Mouse (Mus musculus) spleen, adult 2 months (tissue): ENCODE data around the gene Aurka. TPM values are rescaled to one million over a fixed set of nuclear protein-coding genes. Genes with fewer than 3 reads are reported as not detected.

Experiments used
- DNase-seq, 2 experiments: peaks; one replicate each; pipeline versions ENCODE4 v3.0.0 to v3.0.0-alpha.2; 2012 to 2021; ENCODE audit warnings: low spot score in 2 of 2, low read depth in 1 of 2
- H3K27ac ChIP-seq: fragments of 200-500 bp; 2 replicates; pipeline ENCODE4 v1.5.1; 2012; ENCODE audit warnings: low read length, inconsistent platforms; ENCODE audit not compliant: insufficient read depth
- H3K27me3 ChIP-seq: fragments of 200-500 bp; 2 replicates; pipeline ENCODE4 v1.6.1; 2012; ENCODE audit warnings: mild to moderate bottlenecking, moderate library complexity, low read length, inconsistent platforms; ENCODE audit not compliant: control insufficient read depth, insufficient read depth
- H3K36me3 ChIP-seq: fragments of 200-500 bp; 2 replicates; pipeline ENCODE4 v1.6.1; 2012; ENCODE audit warnings: mild to moderate bottlenecking, low read length, inconsistent platforms; ENCODE audit not compliant: control insufficient read depth, insufficient read depth
- H3K4me1 ChIP-seq: fragments of 200-500 bp; 2 replicates; pipeline ENCODE4 v1.6.1; 2011; ENCODE audit warnings: inconsistent platforms; ENCODE audit not compliant: control insufficient read depth, insufficient read depth, insufficient read length
- H3K4me3 ChIP-seq: fragments of 200-500 bp; 2 replicates; pipeline ENCODE4 v1.5.1; 2011; ENCODE audit warnings: mild to moderate bottlenecking, inconsistent platforms; ENCODE audit not compliant: insufficient read depth, insufficient read length; ENCODE audit errors: extremely low read depth
- CTCF ChIP-seq: fragments of 200-500 bp; IDR thresholded peaks from 2 replicates; pipeline ENCODE4 v1.5.1; 2011; ENCODE audit warnings: mild to moderate bottlenecking, inconsistent platforms; ENCODE audit not compliant: insufficient read depth, insufficient read length, insufficient replicate concordance; ENCODE audit errors: extremely low read depth
- POLR2A ChIP-seq: fragments of 200-500 bp; IDR thresholded peaks from 2 replicates; pipeline ENCODE4 v1.6.1; 2011; ENCODE audit warnings: low read depth, low read length, inconsistent platforms
- WGBS: fragments of 180-500 bp; shearing (Covaris S2); methylation state at CpG from one replicate; pipeline ENCODE4 v1.1.7; 2018; 5-methylcytosine and 5-hydroxymethylcytosine counted together
- polyA plus RNA-seq: library from polyadenylated mRNA; depleted of rRNA; stranded (reverse); fragments of >200 nt; gene quantifications from 2 replicates; pipeline ENCODE4 v1.2.3, GENCODE M21; 2012

Gene Aurka
- polyA plus RNA-seq, 1 experiment: 8.1 TPM

GRCm38 (mm10) chr2:172399901-172400300 lies 29.6 kb upstream of the Aurka start:
- no peaks in the 10 kb centered on the region for H3K27me3 ChIP-seq
- H3K27ac ChIP-seq: peak overlapping the region; percentile 37; the same call in 1 of the 2 replicates
- H3K4me1 ChIP-seq: peaks cover 18% of the 10 kb centered on the region
- peak; percentile 29 to 87 for DNase-seq
- no peak overlapping the region for H3K4me3 ChIP-seq
- no peak for TF ChIP-seq CTCF
- TF ChIP-seq POLR2A: no peak
- 23% methylated on average over 9 of the region's 9 CpGs for WGBS
- H3K36me3 ChIP-seq: no peaks in the 10 kb centered on the region

DNA sequence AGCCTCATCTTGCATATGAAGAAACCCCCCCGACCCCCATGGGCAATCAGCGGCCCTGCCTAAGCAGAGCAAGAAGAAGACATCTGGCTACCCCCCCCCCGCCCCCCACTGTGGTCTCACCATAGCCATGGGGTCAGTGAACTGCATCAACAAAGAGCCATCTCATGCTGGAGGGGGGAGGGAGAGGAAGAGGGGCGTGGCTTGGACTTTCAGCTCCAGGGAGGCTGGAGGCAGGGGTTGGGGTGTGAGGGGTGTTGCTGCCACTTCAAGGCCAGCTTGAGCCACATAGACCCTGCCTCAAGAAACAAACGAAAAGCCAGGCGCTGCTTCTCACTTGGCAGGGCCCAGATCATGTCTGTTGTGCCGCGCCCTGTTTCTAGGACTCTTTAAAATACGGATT lies 25.6 kb upstream of the Aurka start:
- WGBS: 65% methylated on average over 9 of the region's 9 CpGs
- TF ChIP-seq POLR2A (no peak), CTCF (no peak)
- Histone ChIP-seq H3K4me3 (no peak overlapping the region), H3K27me3 (no peaks in the 10 kb centered on the region), H3K4me1 (peaks cover 16% of the 10 kb centered on the region), H3K36me3 (no peaks in the 10 kb centered on the region), H3K27ac (no peak overlapping the region)
- DNase-seq: no peak

DNA sequence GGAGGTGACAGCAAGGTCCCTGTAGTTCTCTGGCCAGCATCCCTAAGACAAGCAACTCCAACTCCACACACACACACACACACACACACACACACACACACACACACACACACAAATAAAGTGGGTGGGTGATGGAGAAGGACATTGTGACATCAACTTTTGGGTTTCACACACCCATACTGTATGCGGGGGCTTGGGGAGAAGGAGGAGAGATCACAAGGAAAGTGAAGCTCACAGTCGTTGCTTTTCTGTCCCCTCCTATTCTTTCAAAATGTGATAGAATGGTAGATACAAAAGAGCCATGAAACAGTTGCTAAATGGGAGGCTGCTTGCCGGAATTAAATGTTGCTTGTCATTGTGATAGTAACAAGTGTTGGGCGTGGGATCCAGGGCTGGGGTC lies 24.3 kb upstream of the Aurka start:
- no peak overlapping the region for H3K4me3 ChIP-seq
- DNase-seq: no peak

GRCm38 (mm10) chr2:172394052-172394392 lies 23.7 kb upstream of the Aurka start:
- peak overlapping the region; percentile 39; the same call in 1 of the 2 replicates for H3K4me3 ChIP-seq
- no peak for TF ChIP-seq POLR2A
- DNase-seq: no peak
- peaks cover 10% of the 10 kb centered on the region; the same call in 1 of the 2 replicates for H3K4me1 ChIP-seq
- no peaks in the 10 kb centered on the region for H3K36me3 ChIP-seq
- 52% methylated on average over 2 of the region's 2 CpGs for WGBS
- H3K27ac ChIP-seq: 0 out of 2 replicates have a peak overlapping the region, but pooled peaks have one; percentile 16
- no peaks in the 10 kb centered on the region for H3K27me3 ChIP-seq

More for the DNA sequence above, 24.3 kb upstream of the Aurka start:
- H3K36me3 ChIP-seq: no peaks in the 10 kb centered on the region
- H3K4me1 ChIP-seq: peaks cover 13% of the 10 kb centered on the region; the same call in 1 of the 2 replicates
- no peak for TF ChIP-seq CTCF
- no peak for TF ChIP-seq POLR2A
- H3K27ac ChIP-seq: no peak overlapping the region
- WGBS: 71% methylated on average over 4 of the region's 4 CpGs
- no peaks in the 10 kb centered on the region for H3K27me3 ChIP-seq

DNA sequence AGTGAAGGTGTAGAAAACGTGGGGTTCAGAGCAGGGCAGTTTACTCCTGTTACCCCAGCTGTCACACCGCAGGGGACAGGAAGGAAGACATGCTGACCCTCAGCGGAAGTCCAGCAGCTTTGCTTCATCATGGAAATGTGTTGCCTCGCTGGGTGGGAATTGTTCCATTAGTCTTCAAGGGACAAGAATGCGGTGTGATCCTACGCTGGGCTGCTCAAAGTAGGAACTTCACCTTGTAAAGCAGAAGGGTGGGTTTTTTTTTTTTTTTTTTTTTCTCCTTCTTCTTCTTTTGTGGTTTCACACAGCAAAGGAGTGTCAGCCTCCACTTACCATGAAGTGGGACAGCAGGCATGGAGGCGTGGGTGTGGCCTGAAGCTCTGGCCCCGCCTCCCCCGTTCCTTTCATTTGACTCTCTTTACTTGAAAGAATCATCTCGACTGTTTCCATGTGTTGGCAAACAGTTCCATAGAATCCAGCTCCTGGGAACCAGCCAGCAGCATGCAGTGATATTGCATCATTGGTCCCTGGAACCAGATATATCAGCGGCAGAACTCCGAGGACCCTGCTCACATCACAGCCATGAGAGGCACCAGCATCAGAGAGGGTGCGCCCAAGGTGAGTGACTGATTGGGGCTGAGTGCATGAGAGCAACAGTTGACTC lies 23.2 kb upstream of the Aurka start, which contains the start of gene Cass4:
Gene Cass4 (plus strand): TSS at position 404 of the 661 bp plus-strand sequence.
- peak; percentile 47 to 67 for DNase-seq
- H3K36me3 ChIP-seq: no peaks in the 10 kb centered on the region
- TF ChIP-seq POLR2A (no peak), CTCF (no peak)
- peaks cover 10% of the 10 kb centered on the region; the same call in 1 of the 2 replicates for H3K4me1 ChIP-seq
- H3K27me3 ChIP-seq: no peaks in the 10 kb centered on the region
- H3K27ac ChIP-seq: peak within 1 kb of the TSS; percentile 46
- WGBS: 11% methylated on average over 13 of the region's 13 CpGs
- H3K4me3 ChIP-seq: peak within 1 kb of the TSS; percentile 39; the same call in 1 of the 2 replicates

GRCm38 (mm10) chr2:172392041-172392521 lies 21.7 kb upstream of the Aurka start:
- DNase-seq: no peak
- Histone ChIP-seq H3K27ac (no peak overlapping the region), H3K27me3 (no peaks in the 10 kb centered on the region), H3K36me3 (no peaks in the 10 kb centered on the region), H3K4me1 (peaks cover 10% of the 10 kb centered on the region; the same call in 1 of the 2 replicates), H3K4me3 (no peak overlapping the region)
- WGBS: 54% methylated on average over 10 of the region's 10 CpGs
- TF ChIP-seq POLR2A (no peak), CTCF (no peak)

- Histone ChIP-seq H3K4me3 (no peak overlapping the region), H3K27ac (no peak overlapping the region), H3K4me1 (peaks cover 10% of the 10 kb centered on the region; the same call in 1 of the 2 replicates), H3K36me3 (no peaks in the 10 kb centered on the region), H3K27me3 (no peaks in the 10 kb centered on the region)
- TF ChIP-seq CTCF (no peak), POLR2A (no peak)
- 22% methylated on average over 6 of the region's 6 CpGs for WGBS
- DNase-seq: no peak
These were observed 20.0 kb upstream of the Aurka start for GRCm38 (mm10) chr2:172390341-172390740.
